Mouse (Mus musculus) neural tube, embryonic 14.5 days (tissue): Measurements from ENCODE around the gene Gm11444. TPM values are rescaled to one million over a fixed set of nuclear protein-coding genes. Genes with fewer than 3 reads are reported as not detected.

Experiments used
- ATAC-seq: fragments of 200-750 bp; cut with Nextera tagmentation; 2 replicates; pipeline ENCODE4 v1.8.0; 2017; ENCODE audit warnings: low read depth, mild to moderate bottlenecking, moderate TSS enrichment, moderate library complexity
- H3K27ac ChIP-seq: fragments of 300-500 bp; sonication (generic); 2 replicates; pipeline ENCODE4 v1.5.1; 2014; ENCODE audit warnings: low read depth, mild to moderate bottlenecking, control low read depth, low read length, moderate library complexity, mixed read lengths
- H3K27me3 ChIP-seq: fragments of 300-500 bp; sonication (generic); 2 replicates; pipeline ENCODE4 v1.6.1; 2014; ENCODE audit warnings: low read length; ENCODE audit not compliant: control insufficient read depth, insufficient read depth
- H3K36me3 ChIP-seq: fragments of 300-500 bp; sonication (generic); 2 replicates; pipeline ENCODE4 v1.6.1; 2014; ENCODE audit warnings: low read length, mixed read lengths; ENCODE audit not compliant: control insufficient read depth, insufficient read depth
- H3K4me1 ChIP-seq: fragments of 300-500 bp; sonication (generic); 2 replicates; pipeline ENCODE4 v1.6.1; 2014; ENCODE audit warnings: low read length; ENCODE audit not compliant: control insufficient read depth, insufficient read depth
- H3K4me2 ChIP-seq: fragments of 300-500 bp; sonication (generic); 2 replicates; pipeline ENCODE4 v1.6.1; 2014; ENCODE audit warnings: mild to moderate bottlenecking, low read depth, low read length, control low read depth
- H3K4me3 ChIP-seq: fragments of 300-500 bp; sonication (generic); 2 replicates; pipeline ENCODE4 v1.5.1; 2014; ENCODE audit warnings: low read depth, low read length, control low read depth, mixed read lengths
- H3K9ac ChIP-seq: fragments of 300-500 bp; sonication (generic); replicated peaks from 2 replicates; pipeline ENCODE4 v1.6.1; 2014; ENCODE audit warnings: low read depth, mild to moderate bottlenecking, control low read depth, low read length, mixed read lengths
- H3K9me3 ChIP-seq: fragments of 300-500 bp; sonication (generic); 2 replicates; pipeline ENCODE4 v1.6.1; 2016; ENCODE audit warnings: low read length; ENCODE audit not compliant: control insufficient read depth
- WGBS: fragments of 180-500 bp; shearing (Covaris S2); extraction: QIAGEN DNeasy Blood & Tissue Kit; methylation state at CpG from one replicate; pipeline ENCODE4 v1.1.7; 2014; 5-methylcytosine and 5-hydroxymethylcytosine counted together
- polyA plus RNA-seq: library from polyadenylated mRNA; unstranded; fragments of >200 nt; fragmentation: Nextera tagmentation; extraction: Ambion mirVana; gene quantifications from 2 replicates; pipeline ENCODE4 v1.2.1, GENCODE M21; 2014

Gm11444 gene
- not detected in 2 replicates for polyA plus RNA-seq

DNA sequence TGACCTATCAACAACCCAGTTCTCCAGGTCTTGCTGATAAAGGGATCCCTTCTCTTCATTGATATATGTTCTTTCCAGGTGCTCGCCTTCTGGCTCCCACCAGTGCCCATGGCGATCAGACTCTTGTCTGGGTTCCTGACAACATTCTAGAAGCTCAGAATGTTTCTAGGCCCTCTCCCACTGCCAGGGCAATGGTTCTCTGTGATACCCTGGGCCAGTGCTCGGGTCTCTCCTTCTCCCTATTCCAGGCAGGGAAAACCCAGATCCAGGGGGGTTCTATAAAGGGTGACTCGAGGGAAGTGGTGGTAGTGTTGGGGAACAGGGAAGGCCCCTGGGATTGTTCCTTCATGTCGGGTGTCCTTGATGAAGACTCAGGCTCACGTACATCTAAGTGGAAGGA lies at the start of gene Gm11444:
Gene Gm11444, minus strand, starts transcription at position 101 of the 400 bp plus-strand sequence.
- Histone ChIP-seq H3K27ac (no peak within 1 kb of the TSS), H3K36me3 (no peaks in the 10 kb centered on the region), H3K9me3 (no peaks in the 10 kb centered on the region), H3K4me2 (peak within 1 kb of the TSS; percentile 42), H3K27me3 (peaks cover 9% of the 10 kb centered on the region), H3K4me3 (no peak within 1 kb of the TSS), H3K4me1 (no peaks in the 10 kb centered on the region), H3K9ac (no peak within 1 kb of the TSS)
- ATAC-seq = no peak
- 87% methylated on average over 6 of the region's 6 CpGs for WGBS

DNA sequence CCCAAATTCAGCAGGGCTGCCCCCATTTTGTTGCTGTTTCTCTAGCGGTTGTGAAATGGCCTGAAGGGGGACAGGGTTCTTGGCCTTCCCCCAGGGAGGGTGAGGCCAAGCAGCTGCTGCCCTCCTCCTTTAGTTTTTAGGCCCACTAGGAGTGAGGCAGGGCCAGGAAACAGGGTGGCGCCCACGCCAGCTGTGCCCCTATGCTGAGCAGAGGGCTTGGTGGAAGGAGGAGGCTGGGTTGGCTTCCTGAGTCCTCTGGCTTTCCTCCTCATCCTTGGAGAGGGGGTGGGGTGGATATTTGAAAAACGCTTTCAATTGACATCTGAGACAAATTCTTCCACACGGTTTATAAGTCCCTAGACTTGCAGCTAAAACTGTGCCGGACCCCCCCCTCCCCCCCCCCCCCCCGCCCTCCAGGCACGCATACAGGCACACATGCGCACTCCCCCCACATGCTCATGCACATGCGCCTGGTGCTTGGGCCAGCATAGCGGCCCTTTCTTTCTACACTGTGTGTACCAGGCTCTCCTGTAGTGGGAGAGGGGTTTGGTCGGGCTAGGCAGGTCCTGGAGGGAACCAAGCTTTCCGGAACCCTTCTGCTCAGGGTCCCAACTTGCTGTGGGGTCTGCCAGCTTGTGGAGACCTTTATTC lies 46.3 kb upstream of the Gm11444 start:
- H3K9ac ChIP-seq = no peak overlapping the region
- no peak overlapping the region for H3K4me3 ChIP-seq
- no peaks in the 10 kb centered on the region for H3K9me3 ChIP-seq
- no peaks in the 10 kb centered on the region for H3K36me3 ChIP-seq
- peaks cover 62% of the 10 kb centered on the region for H3K27me3 ChIP-seq
- peaks cover 6% of the 10 kb centered on the region; the same call in 1 of the 2 replicates for H3K4me1 ChIP-seq
- H3K4me2 ChIP-seq = no peak overlapping the region
- 15% methylated on average over 13 of the region's 13 CpGs for WGBS
- no peak for ATAC-seq
- no peak overlapping the region for H3K27ac ChIP-seq

DNA sequence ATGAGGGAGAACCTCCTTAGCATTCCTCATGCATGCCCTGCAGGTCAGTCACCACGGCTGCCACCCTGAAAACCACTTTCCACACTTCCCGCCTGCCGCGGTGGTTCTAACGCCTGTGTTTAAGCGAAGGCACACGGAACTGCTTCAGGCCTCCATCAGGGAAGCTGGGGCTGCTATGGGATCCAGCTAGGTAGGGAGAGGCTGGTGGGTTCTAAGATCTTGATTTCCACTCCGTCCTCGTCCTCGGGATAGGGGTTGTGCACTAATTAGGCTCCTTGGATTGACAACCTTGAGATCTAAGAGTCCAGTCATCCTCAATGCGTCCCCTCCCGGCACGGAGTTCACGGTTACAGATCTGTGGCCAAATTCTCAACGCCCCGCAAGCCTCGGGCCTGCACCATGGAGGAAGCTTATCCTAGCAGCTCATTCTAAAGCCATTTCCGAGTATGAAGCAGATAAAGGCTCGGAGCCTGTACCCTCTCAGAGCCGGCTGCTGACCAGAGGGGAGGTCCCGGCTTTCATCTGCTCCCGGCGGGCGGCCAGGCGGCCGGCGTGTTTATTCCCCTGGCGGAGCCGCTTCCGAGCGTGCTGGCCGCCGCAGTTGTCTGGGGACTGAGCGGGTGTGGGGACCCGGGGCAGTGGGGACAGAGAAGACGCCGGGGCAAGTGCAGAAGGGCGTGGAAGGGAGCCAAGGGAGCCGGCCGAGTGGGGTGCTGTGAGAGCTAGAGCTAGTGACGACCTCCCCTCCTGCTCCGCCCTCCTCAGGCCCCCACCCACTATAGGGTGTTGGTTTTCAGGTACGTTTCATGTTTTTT lies 44.8 kb upstream of the Gm11444 start:
- H3K4me1 ChIP-seq = peaks cover 6% of the 10 kb centered on the region; the same call in 1 of the 2 replicates
- no peaks in the 10 kb centered on the region for H3K36me3 ChIP-seq
- ATAC-seq = no peak
- peaks cover 70% of the 10 kb centered on the region for H3K27me3 ChIP-seq
- no peak overlapping the region for H3K9ac ChIP-seq
- H3K9me3 ChIP-seq = no peaks in the 10 kb centered on the region
- H3K4me2 ChIP-seq = peak overlapping the region; percentile 32
- WGBS = under 1% methylated on average over 43 of the region's 43 CpGs
- peak overlapping the region; percentile 2; the same call in 1 of the 2 replicates for H3K4me3 ChIP-seq
- H3K27ac ChIP-seq = no peak overlapping the region

DNA sequence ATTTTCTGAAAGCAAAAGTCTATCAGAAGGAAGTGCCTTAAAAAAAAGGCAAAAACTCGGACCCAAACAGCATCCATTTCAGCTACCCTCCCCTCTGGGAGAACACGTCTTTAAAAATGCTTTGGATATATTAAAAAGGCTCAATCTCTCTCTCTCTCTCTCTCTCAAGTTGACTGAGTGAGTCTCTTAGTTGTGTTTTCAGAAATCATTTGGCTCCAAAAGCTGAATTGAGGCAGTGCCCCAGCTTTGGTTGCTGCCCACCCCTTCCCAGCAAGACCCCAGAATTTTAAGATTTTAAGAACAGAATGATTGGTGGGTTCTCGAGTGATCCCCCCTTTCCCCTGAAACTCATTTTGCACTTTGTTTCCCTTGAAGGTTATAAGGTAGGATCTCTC lies 44.0 kb upstream of the Gm11444 start:
- Histone ChIP-seq H3K9me3 (no peaks in the 10 kb centered on the region), H3K4me2 (no peak overlapping the region), H3K9ac (no peak overlapping the region), H3K4me1 (peaks cover 6% of the 10 kb centered on the region; the same call in 1 of the 2 replicates), H3K4me3 (no peak overlapping the region), H3K36me3 (no peaks in the 10 kb centered on the region), H3K27ac (no peak overlapping the region), H3K27me3 (peaks cover 78% of the 10 kb centered on the region)
- ATAC-seq = no peak
- WGBS = 3% methylated on average over 3 of the region's 3 CpGs

DNA sequence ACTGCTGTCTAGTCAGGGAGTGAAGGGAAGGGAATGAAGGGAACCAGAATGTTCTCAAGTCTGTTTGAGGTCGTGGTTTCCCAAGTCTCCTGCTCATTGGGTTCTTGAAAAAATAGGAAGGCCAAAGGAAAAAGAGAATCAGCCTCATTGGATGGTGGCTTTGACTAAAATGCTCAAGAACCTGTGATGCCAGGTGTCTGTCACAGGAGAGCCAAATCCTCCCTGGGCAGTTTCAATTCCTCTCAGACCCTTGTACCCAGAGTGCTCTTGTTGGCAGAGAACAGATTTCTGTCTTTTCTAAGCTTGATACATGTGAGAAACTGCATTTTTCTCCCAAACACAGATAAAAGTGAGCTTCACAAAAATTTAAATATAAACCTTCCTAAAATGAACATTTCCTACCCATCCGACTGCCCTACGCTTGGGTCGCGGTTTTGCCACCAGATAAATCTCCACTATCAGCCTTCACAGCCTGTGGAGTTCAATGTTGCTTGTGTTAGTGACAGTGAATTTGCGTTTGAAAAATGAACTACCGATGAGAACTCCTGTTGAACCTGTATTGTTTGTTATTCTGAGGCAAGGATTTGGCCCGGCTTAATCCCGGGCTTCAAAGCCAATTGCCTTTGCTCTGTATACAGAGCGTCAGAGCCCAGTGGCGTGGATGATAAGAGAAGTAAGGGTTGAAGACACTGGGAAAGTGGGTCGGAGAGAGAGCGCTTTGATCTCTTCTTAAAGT lies 43.4 kb upstream of the Gm11444 start:
- H3K27ac ChIP-seq = no peak overlapping the region
- no peaks in the 10 kb centered on the region for H3K36me3 ChIP-seq
- H3K4me3 ChIP-seq = no peak overlapping the region
- 1% methylated on average over 13 of the region's 13 CpGs for WGBS
- H3K4me2 ChIP-seq = no peak overlapping the region
- H3K9me3 ChIP-seq = no peaks in the 10 kb centered on the region
- ATAC-seq = no peak
- H3K9ac ChIP-seq = no peak overlapping the region
- peaks cover 83% of the 10 kb centered on the region for H3K27me3 ChIP-seq
- H3K4me1 ChIP-seq = peaks cover 6% of the 10 kb centered on the region; the same call in 1 of the 2 replicates

DNA sequence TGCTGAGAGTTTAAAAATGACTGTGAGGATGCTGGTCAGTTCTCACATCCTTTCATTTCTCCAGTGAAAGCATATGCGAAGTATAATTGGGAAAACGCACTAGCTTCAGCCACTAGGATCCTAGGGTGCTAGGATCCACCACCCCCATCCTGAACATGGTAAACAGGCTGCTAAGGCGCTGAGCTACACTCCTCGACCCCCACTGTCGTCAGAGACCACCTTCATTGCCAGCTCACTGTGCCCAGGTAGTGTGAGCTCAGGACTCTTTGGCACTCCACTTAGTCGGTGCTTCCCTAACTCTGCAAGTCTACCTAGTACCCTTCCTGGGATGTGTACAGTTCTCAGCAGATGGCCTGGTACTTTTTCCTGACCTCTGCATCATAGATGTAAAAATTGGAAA lies 42.6 kb upstream of the Gm11444 start:
- ATAC-seq = no peak
- no peaks in the 10 kb centered on the region for H3K9me3 ChIP-seq
- no peak overlapping the region for H3K4me3 ChIP-seq
- H3K4me1 ChIP-seq = peaks cover 6% of the 10 kb centered on the region; the same call in 1 of the 2 replicates
- no peak overlapping the region for H3K27ac ChIP-seq
- H3K4me2 ChIP-seq = no peak overlapping the region
- WGBS = 1% methylated on average over 6 of the region's 6 CpGs
- no peaks in the 10 kb centered on the region for H3K36me3 ChIP-seq
- H3K9ac ChIP-seq = no peak overlapping the region
- H3K27me3 ChIP-seq = peaks cover 82% of the 10 kb centered on the region

DNA sequence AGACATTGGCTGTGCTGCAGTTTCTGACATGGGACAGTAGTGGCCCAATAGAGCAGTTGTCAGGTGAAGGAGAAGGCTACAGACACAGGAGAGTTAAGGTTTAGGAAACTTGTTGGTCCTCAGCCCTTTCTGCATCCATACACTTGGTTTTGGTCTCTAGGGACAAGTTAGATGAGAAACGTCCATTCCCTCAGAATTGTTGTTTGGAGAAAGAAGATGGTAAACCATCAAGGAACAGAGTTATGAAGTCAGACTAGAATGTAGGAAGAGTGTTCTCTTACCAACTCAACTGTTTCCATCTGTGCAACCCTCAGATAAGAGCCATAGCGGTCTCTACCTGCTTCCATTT lies 41.5 kb upstream of the Gm11444 start:
- no peak overlapping the region for H3K9ac ChIP-seq

DNA sequence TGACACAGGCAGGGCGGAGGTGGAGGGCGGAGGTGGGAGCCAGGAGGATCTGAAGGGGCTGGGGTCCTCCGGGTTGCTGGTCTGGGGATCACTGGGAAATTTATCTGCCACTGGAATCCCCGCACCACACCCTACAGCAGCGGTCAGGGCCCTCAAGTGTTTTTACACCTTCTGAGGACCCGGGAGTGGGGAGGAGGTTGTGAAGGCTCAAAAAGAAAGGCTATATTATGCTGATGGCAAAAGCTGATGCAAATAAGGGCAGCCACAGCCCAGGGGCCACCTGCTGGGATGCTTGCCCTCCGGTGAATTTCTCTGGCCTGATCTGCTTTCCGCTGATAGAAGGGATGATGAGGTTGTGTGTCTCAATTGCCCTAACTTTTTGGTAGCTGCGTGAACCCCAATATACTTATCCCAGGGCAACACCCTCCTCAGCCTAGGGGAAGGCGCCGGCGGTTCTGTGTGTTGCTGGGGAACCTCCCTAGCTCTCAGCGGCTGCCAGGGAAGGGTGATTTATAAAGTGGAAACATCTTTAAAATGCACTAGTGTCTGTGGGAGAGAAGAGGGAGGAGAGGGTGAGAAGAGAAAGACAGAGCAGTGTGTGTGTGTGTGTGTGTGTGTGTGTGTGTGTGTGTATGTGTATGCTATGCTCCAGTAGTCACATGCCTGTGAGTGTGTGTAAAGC lies 41.0 kb upstream of the Gm11444 start:
- H3K27me3 ChIP-seq = peaks cover 71% of the 10 kb centered on the region
- WGBS = 1% methylated on average over 12 of the region's 13 CpGs
- no peak overlapping the region for H3K27ac ChIP-seq
- ATAC-seq = no peak
- no peak overlapping the region for H3K4me2 ChIP-seq
- H3K9me3 ChIP-seq = no peaks in the 10 kb centered on the region
- no peak overlapping the region for H3K9ac ChIP-seq
- no peaks in the 10 kb centered on the region for H3K36me3 ChIP-seq
- no peak overlapping the region for H3K4me3 ChIP-seq
- peaks cover 6% of the 10 kb centered on the region; the same call in 1 of the 2 replicates for H3K4me1 ChIP-seq

More for the DNA sequence above, 41.5 kb upstream of the Gm11444 start:
- Histone ChIP-seq H3K36me3 (no peaks in the 10 kb centered on the region), H3K4me2 (no peak overlapping the region), H3K9me3 (no peaks in the 10 kb centered on the region), H3K27me3 (peaks cover 73% of the 10 kb centered on the region), H3K4me3 (no peak overlapping the region), H3K27ac (no peak overlapping the region), H3K4me1 (peaks cover 6% of the 10 kb centered on the region; the same call in 1 of the 2 replicates)
- no peak for ATAC-seq
- WGBS = 2% methylated on average over 2 of the region's 2 CpGs
